Mouse (Mus musculus): ENCODE measurements at regions not wholly inside any gene's neighbourhood (a gene's known extent, or its start where the extent isn't known, plus 50 kb on each side); places are given as distances from the start of the nearest gene placed in this dataset.

DNA sequence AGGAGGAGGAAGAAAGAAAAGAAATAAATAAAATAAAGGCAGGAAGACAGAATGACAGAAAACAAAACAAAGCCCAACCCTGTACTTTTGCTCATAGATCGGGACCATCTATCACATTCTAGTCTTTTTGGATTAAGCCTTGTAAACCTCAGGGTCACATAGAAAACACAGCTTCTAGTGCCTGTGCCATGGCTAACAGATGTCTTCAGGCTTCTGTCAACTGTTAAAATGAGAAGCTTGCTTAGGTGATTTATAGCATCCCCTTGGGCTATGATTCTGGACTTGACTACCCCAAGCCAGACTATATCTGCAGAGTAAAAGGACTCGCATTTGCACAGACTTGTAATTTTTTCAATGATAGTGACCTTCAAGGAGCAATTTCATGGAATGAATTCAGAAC, 59.1 kb upstream of the Arl8b start:
- Histone ChIP-seq H3K4me3 (ENCODE audit: insufficient read depth, poor library complexity, severe bottlenecking) (no peak overlapping the region), H3K79me3 (ENCODE audit: low read depth) (no peaks in the 10 kb centered on the region), H3K27me3 (ENCODE audit: control insufficient read depth, insufficient read depth, insufficient read length) (no peaks in the 10 kb centered on the region), H3K79me2 (ENCODE audit: control insufficient read depth, insufficient read depth) (no peaks in the 10 kb centered on the region), H3ac (ENCODE audit: control insufficient read depth, insufficient read length, low read depth) (no peak overlapping the region), H3K36me3 (ENCODE audit: control insufficient read depth, insufficient read depth) (no peaks in the 10 kb centered on the region)
- TF ChIP-seq USF1 (IDR thresholded peaks at IDR 0.05; ENCODE audit: low read depth) (no peak), FOSL1 (IDR thresholded peaks at IDR 0.05; ENCODE audit: insufficient read depth, low read length, poor library complexity, severe bottlenecking) (no peak), MYOD1 (IDR thresholded peaks at IDR 0.05; ENCODE audit: control insufficient read depth, insufficient read length, low read depth) (no peak)

DNA sequence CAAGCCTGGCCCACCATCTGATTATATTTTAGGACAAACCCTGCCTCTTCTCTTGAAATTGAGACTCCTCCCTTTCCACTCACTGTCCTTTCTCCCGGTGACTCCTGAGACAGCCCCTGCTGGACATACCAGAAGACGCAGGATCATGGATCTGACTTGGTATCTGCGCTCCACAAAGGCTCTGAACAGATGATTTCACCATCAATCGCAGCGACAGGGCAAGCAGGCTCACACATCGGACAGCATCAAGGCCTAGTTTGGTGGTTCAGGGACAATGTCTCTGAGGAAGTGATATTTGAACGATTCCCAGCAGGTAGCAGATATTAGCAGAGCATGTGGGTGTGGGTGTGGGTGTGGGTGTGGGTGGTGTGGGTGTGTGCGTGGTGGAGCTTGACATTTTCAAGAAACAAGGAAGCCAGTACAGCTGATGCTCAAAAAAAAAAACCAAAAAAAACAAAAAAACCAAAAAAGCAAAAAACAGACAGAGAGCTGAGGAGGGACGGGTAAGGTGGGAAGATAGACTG, 51.7 kb upstream of the Arl8b start:
- Histone ChIP-seq H3K79me2 (ENCODE audit: control insufficient read depth, insufficient read depth) (no peaks in the 10 kb centered on the region), H3K27me3 (ENCODE audit: control insufficient read depth, insufficient read depth, insufficient read length) (no peaks in the 10 kb centered on the region), H3K4me3 (ENCODE audit: insufficient read depth, poor library complexity, severe bottlenecking) (no peak overlapping the region), H3K79me3 (ENCODE audit: low read depth) (no peaks in the 10 kb centered on the region), H3K36me3 (ENCODE audit: control insufficient read depth, insufficient read depth) (no peaks in the 10 kb centered on the region), H3ac (ENCODE audit: control insufficient read depth, insufficient read length, low read depth) (no peak overlapping the region)
- TF ChIP-seq CEBPB (IDR thresholded peaks at IDR 0.05; ENCODE audit: low read depth), result no peak
- TF ChIP-seq CTCF (IDR thresholded peaks at IDR 0.05; ENCODE audit: control insufficient read depth, insufficient read depth, insufficient read length), result no peak

Data from C2C12 (cell line).